Mouse (Mus musculus): ENCODE measurements at regions not wholly inside any gene's neighbourhood (a gene's known extent, or its start where the extent isn't known, plus 50 kb on each side); places are given as distances from the start of the nearest gene placed in this dataset.

GRCm38 (mm10) chr12:105898580-105899293, 111.3 kb upstream of the Vrk1 start:
- Histone ChIP-seq H3K4me3 (replicated peaks) (no peak overlapping the region), H3K4me2 (replicated peaks) (no peak overlapping the region), H3K4me1 (replicated peaks) (peaks cover 21% of the 10 kb centered on the region), H3K27me3 (no peaks in the 10 kb centered on the region), H3K27ac (peak overlapping the region; percentile 77), H3K9ac (replicated peaks) (no peak overlapping the region), H3K36me3 (no peaks in the 10 kb centered on the region), H3K9me3 (peaks cover 29% of the 10 kb centered on the region)
- 45% methylated on average over 12 of the region's 12 CpGs for WGBS
- ATAC-seq = peak; percentile 77

GRCm38 (mm10) chr12:105899294-105899909, 110.6 kb upstream of the Vrk1 start:
- Histone ChIP-seq H3K4me3 (replicated peaks) (no peak overlapping the region), H3K36me3 (no peaks in the 10 kb centered on the region), H3K9me3 (peaks cover 22% of the 10 kb centered on the region), H3K9ac (replicated peaks) (no peak overlapping the region), H3K27ac (peak overlapping the region; percentile 77), H3K27me3 (no peaks in the 10 kb centered on the region), H3K4me1 (replicated peaks) (peaks cover 21% of the 10 kb centered on the region), H3K4me2 (replicated peaks) (peak overlapping the region; percentile 25)
- peak; percentile 57; the same call in 1 of the 2 replicates for ATAC-seq
- 49% methylated on average over 9 of the region's 9 CpGs for WGBS

GRCm38 (mm10) chr12:105900479-105900878, 109.5 kb upstream of the Vrk1 start:
- Histone ChIP-seq H3K9ac (replicated peaks) (no peak overlapping the region), H3K4me2 (replicated peaks) (no peak overlapping the region), H3K9me3 (peaks cover 11% of the 10 kb centered on the region), H3K27me3 (no peaks in the 10 kb centered on the region), H3K4me3 (replicated peaks) (no peak overlapping the region), H3K27ac (no peak overlapping the region), H3K4me1 (replicated peaks) (peaks cover 29% of the 10 kb centered on the region), H3K36me3 (no peaks in the 10 kb centered on the region)
- 93% methylated on average over 6 of the region's 6 CpGs for WGBS
- no peak for ATAC-seq

GRCm38 (mm10) chr12:105903072-105903471, 107.0 kb upstream of the Vrk1 start:
- no peak for ATAC-seq
- peaks cover 29% of the 10 kb centered on the region for H3K4me1 ChIP-seq (replicated peaks)
- no peak overlapping the region for H3K27ac ChIP-seq
- H3K4me2 ChIP-seq (replicated peaks) = no peak overlapping the region
- 59% methylated on average over 8 of the region's 8 CpGs for whole genome bisulfite sequencing
- H3K9ac ChIP-seq (replicated peaks) = no peak overlapping the region
- H3K36me3 ChIP-seq = no peaks in the 10 kb centered on the region
- no peaks in the 10 kb centered on the region for H3K9me3 ChIP-seq
- no peak overlapping the region for H3K4me3 ChIP-seq (replicated peaks)
- no peaks in the 10 kb centered on the region for H3K27me3 ChIP-seq

GRCm38 (mm10) chr12:105906584-105906983, 103.4 kb upstream of the Vrk1 start:
- Histone ChIP-seq H3K4me2 (replicated peaks) (no peak overlapping the region), H3K27ac (no peak overlapping the region), H3K4me3 (replicated peaks) (no peak overlapping the region), H3K9me3 (no peaks in the 10 kb centered on the region), H3K9ac (replicated peaks) (no peak overlapping the region), H3K36me3 (no peaks in the 10 kb centered on the region), H3K4me1 (replicated peaks) (0 out of 2 replicates have a peak, but pooled peaks cover 8% of the 10 kb centered on the region), H3K27me3 (no peaks in the 10 kb centered on the region)
- WGBS = 33% methylated on average over 7 of the region's 7 CpGs
- peak; percentile 53; the same call in 1 of the 2 replicates for ATAC-seq

GRCm38 (mm10) chr12:105907851-105908620, 102.0 kb upstream of the Vrk1 start:
- Histone ChIP-seq H3K4me3 (replicated peaks) (no peak overlapping the region), H3K4me1 (replicated peaks) (0 out of 2 replicates have a peak, but pooled peaks cover 8% of the 10 kb centered on the region), H3K9ac (replicated peaks) (no peak overlapping the region), H3K27ac (no peak overlapping the region), H3K27me3 (no peaks in the 10 kb centered on the region), H3K36me3 (no peaks in the 10 kb centered on the region), H3K4me2 (replicated peaks) (no peak overlapping the region), H3K9me3 (no peaks in the 10 kb centered on the region)
- 65% methylated on average over 13 of the region's 13 CpGs for WGBS
- no peak for ATAC-seq

GRCm38 (mm10) chr12:105911556-105911955, 98.5 kb upstream of the Vrk1 start:
- Histone ChIP-seq H3K9ac (replicated peaks) (no peak overlapping the region), H3K27ac (no peak overlapping the region), H3K36me3 (no peaks in the 10 kb centered on the region), H3K9me3 (no peaks in the 10 kb centered on the region), H3K4me3 (replicated peaks) (no peak overlapping the region), H3K27me3 (no peaks in the 10 kb centered on the region), H3K4me1 (replicated peaks) (no peaks in the 10 kb centered on the region), H3K4me2 (replicated peaks) (no peak overlapping the region)
- WGBS = 92% methylated on average over 9 of the region's 9 CpGs
- no peak for ATAC-seq

- Histone ChIP-seq H3K4me1 (replicated peaks) (peaks cover 6% of the 10 kb centered on the region), H3K9me3 (no peaks in the 10 kb centered on the region), H3K4me3 (replicated peaks) (no peak overlapping the region), H3K27ac (no peak overlapping the region), H3K4me2 (replicated peaks) (no peak overlapping the region), H3K36me3 (no peaks in the 10 kb centered on the region), H3K27me3 (no peaks in the 10 kb centered on the region), H3K9ac (replicated peaks) (no peak overlapping the region)
- WGBS = 74% methylated on average over 10 of the region's 10 CpGs
- ATAC-seq = no peak
Observed at GRCm38 (mm10) chr12:105917388-105917963, 92.6 kb upstream of the Vrk1 start.

- no peak overlapping the region for H3K27ac ChIP-seq
- H3K4me3 ChIP-seq (replicated peaks) = no peak overlapping the region
- H3K4me2 ChIP-seq (replicated peaks) = no peak overlapping the region
- no peaks in the 10 kb centered on the region for H3K36me3 ChIP-seq
- H3K9me3 ChIP-seq = no peaks in the 10 kb centered on the region
- H3K27me3 ChIP-seq = no peaks in the 10 kb centered on the region
- no peak overlapping the region for H3K9ac ChIP-seq (replicated peaks)
- WGBS = 87% methylated on average over 12 of the region's 12 CpGs
- H3K4me1 ChIP-seq (replicated peaks) = peaks cover 6% of the 10 kb centered on the region
- ATAC-seq = no peak
Observed at GRCm38 (mm10) chr12:105918775-105919174, 91.3 kb upstream of the Vrk1 start.

GRCm38 (mm10) chr12:105927210-105927609, 82.8 kb upstream of the Vrk1 start:
- WGBS = 95% methylated on average over 7 of the region's 7 CpGs
- no peak overlapping the region for H3K4me2 ChIP-seq (replicated peaks)
- no peaks in the 10 kb centered on the region for H3K9me3 ChIP-seq
- H3K4me3 ChIP-seq (replicated peaks) = no peak overlapping the region
- H3K27ac ChIP-seq = no peak overlapping the region
- no peaks in the 10 kb centered on the region for H3K27me3 ChIP-seq
- no peaks in the 10 kb centered on the region for H3K36me3 ChIP-seq
- H3K4me1 ChIP-seq (replicated peaks) = peaks cover 15% of the 10 kb centered on the region
- H3K9ac ChIP-seq (replicated peaks) = no peak overlapping the region
- ATAC-seq = no peak

GRCm38 (mm10) chr12:105929456-105929921, 80.5 kb upstream of the Vrk1 start:
- no peaks in the 10 kb centered on the region for H3K36me3 ChIP-seq
- no peak overlapping the region for H3K4me2 ChIP-seq (replicated peaks)
- no peak overlapping the region for H3K4me3 ChIP-seq (replicated peaks)
- peak; percentile 65 for ATAC-seq
- 0 out of 2 replicates have a peak, but pooled peaks cover 5% of the 10 kb centered on the region for H3K27me3 ChIP-seq
- no peak overlapping the region for H3K9ac ChIP-seq (replicated peaks)
- 4% methylated on average over 12 of the region's 12 CpGs for WGBS
- peaks cover 15% of the 10 kb centered on the region for H3K4me1 ChIP-seq (replicated peaks)
- H3K27ac ChIP-seq = peak overlapping the region; percentile 49
- H3K9me3 ChIP-seq = peaks cover 4% of the 10 kb centered on the region; the same call in 1 of the 2 replicates

Measured in midbrain, embryonic 13.5 days (tissue).